15 mouse cellular contexts compared by ENCODE assay signal in genomic region chr13:24548911-24549310, GRCm38 (mm10). TPM values are rescaled to one million over a fixed set of nuclear protein-coding genes. Genes with fewer than 3 reads are reported as not detected.
A peak's percentile ranks its signal among the peaks of the same experiment; 100 is the strongest.
DNase-seq lines count a peak whose midpoint lies in the region; ATAC-seq lines count a peak whose summit lies in the region.
"Had no signal": no experiment of that assay in that cellular context is flagged by ENCODE, and none has a peak within 500 bp of the region (broad histone marks: within the 10 kb centered on the region; RNA-seq: fewer than 3 reads in every experiment).

No protein-coding gene starts in this region.

- H3K4me1 ChIP-seq in hindbrain, embryonic 10.5 days (replicated peaks): peaks cover 30% of the 10 kb centered on the region
- peaks cover 24% of the 10 kb centered on the region for H3K4me1 ChIP-seq in hindbrain, embryonic 13.5 days (replicated peaks)
- peaks cover 70% of the 10 kb centered on the region for H3K4me1 ChIP-seq in liver, embryonic 15.5 days (replicated peaks)
- H3K4me1 ChIP-seq: kidney, embryonic 15.5 days; limb, embryonic 15.5 days had no signal

- no peak overlapping the region for H3K4me3 ChIP-seq in hindbrain, embryonic 10.5 days
- no peak overlapping the region for H3K4me3 ChIP-seq in hindbrain, embryonic 13.5 days
- no peak overlapping the region for H3K4me3 ChIP-seq in liver, embryonic 15.5 days (replicated peaks)
- H3K4me3 ChIP-seq: kidney, embryonic 15.5 days; limb, embryonic 15.5 days had no signal

- no peaks in the 10 kb centered on the region for H3K9me3 ChIP-seq in hindbrain, embryonic 10.5 days
- no peaks in the 10 kb centered on the region for H3K9me3 ChIP-seq in hindbrain, embryonic 13.5 days
- H3K9me3 ChIP-seq in liver, embryonic 15.5 days (replicated peaks): no peaks in the 10 kb centered on the region
- H3K9me3 ChIP-seq: kidney, embryonic 15.5 days; limb, embryonic 15.5 days had no signal

- ATAC-seq in hindbrain, embryonic 13.5 days (ENCODE audit: low FRiP score): no peak
- ATAC-seq in liver, embryonic 15.5 days (ENCODE audit: insufficient read depth): no peak
- ATAC-seq: hindbrain, postnatal 0 days had no signal

- H3K27ac ChIP-seq in hindbrain, embryonic 10.5 days: 0 out of 2 replicates have a peak overlapping the region, but pooled peaks have one; percentile 29
- no peak overlapping the region for H3K27ac ChIP-seq in hindbrain, embryonic 13.5 days
- H3K27ac ChIP-seq in liver, embryonic 15.5 days (replicated peaks): peak overlapping the region; percentile 39; the same call in 1 of the 2 replicates
- H3K27ac ChIP-seq: hindbrain, postnatal 0 days; kidney, embryonic 15.5 days; limb, embryonic 15.5 days had no signal

- H3K27me3 ChIP-seq in hindbrain, embryonic 10.5 days (ENCODE audit: insufficient read depth, poor library complexity, severe bottlenecking): no peaks in the 10 kb centered on the region
- H3K27me3 ChIP-seq in hindbrain, embryonic 13.5 days: no peaks in the 10 kb centered on the region
- H3K27me3 ChIP-seq in liver, embryonic 15.5 days: no peaks in the 10 kb centered on the region
- H3K27me3 ChIP-seq: kidney, embryonic 15.5 days; limb, embryonic 15.5 days had no signal

- no peak for DNase-seq in hindbrain, embryonic 10.5 days (ENCODE audit: low spot score)
- peak; percentile 43 to 45 for DNase-seq in spleen, postnatal 36 days (ENCODE audit: low spot score in 2 of 2)
- no peak for DNase-seq in spleen, postnatal 14 days (ENCODE audit: low spot score in 2 of 2)
- DNase-seq in ZHBTc4 (ENCODE audit: low read depth, low spot score): peak; percentile 46
- no peak for DNase-seq in urinary bladder, postnatal 4 days (ENCODE audit: low spot score in 2 of 2)
- no peak for DNase-seq in cerebellum, adult 9-10 months
- DNase-seq: adrenal gland, postnatal 25 days; cerebellum, adult 11 months; gastrocnemius, postnatal 25 days; right cerebral cortex, postnatal 14 days had no signal

- H3K9ac ChIP-seq in hindbrain, embryonic 13.5 days: no peak overlapping the region
- no peak overlapping the region for H3K9ac ChIP-seq in liver, embryonic 15.5 days
- H3K9ac ChIP-seq: kidney, embryonic 15.5 days; limb, embryonic 15.5 days had no signal

- no peak overlapping the region for H3K4me2 ChIP-seq in hindbrain, embryonic 13.5 days
- H3K4me2 ChIP-seq in liver, embryonic 15.5 days: no peak overlapping the region
- H3K4me2 ChIP-seq: kidney, embryonic 15.5 days; limb, embryonic 15.5 days had no signal

- H3K36me3 ChIP-seq in hindbrain, embryonic 10.5 days: no peaks in the 10 kb centered on the region
- H3K36me3 ChIP-seq in hindbrain, embryonic 13.5 days: no peaks in the 10 kb centered on the region
- H3K36me3 ChIP-seq in liver, embryonic 15.5 days (replicated peaks): no peaks in the 10 kb centered on the region
- H3K36me3 ChIP-seq: kidney, embryonic 15.5 days; limb, embryonic 15.5 days had no signal

RNA-seq across cellular contexts. Expression of gene Ripor2, which starts 33.1 kb away (rescaled TPM):
- polyA plus RNA-seq in hindbrain, embryonic 10.5 days (2016; fragmentation: Nextera tagmentation; extraction: Ambion mirVana): 3.7 and 6.4 TPM in 2 replicates
- polyA plus RNA-seq in hindbrain, embryonic 13.5 days (2015; fragmentation: Nextera tagmentation; extraction: Ambion mirVana): 22.2 and 24.1 TPM in 2 replicates
- 3.1 and 3.2 TPM in 2 replicates for polyA plus RNA-seq in liver, embryonic 15.5 days (2015; fragmentation: Nextera tagmentation; extraction: Ambion mirVana)

Comparison
In these comparisons a context has a peak if more than half of its experiments do, and no peak if none do; other contexts are left out.
1. DNase-seq: peak in spleen, postnatal 36 days (2 of 2) and ZHBTc4 (single experiment); none in hindbrain, embryonic 10.5 days (single experiment), spleen, postnatal 14 days (0 of 2), urinary bladder, postnatal 4 days (0 of 2) and cerebellum, adult 9-10 months (single experiment).